Mouse (Mus musculus) retina, adult 2 months (tissue): ENCODE measurements around the gene Hcn2.
A peak's percentile ranks its signal among the peaks of the same experiment; 100 is the strongest.

ENCODE experiments used
- DNase-seq: peaks from one replicate; pipeline ENCODE4 v3.0.0-alpha.2; 2012; ENCODE audit warnings: low read depth, low spot score

Gene Hcn2

DNA sequence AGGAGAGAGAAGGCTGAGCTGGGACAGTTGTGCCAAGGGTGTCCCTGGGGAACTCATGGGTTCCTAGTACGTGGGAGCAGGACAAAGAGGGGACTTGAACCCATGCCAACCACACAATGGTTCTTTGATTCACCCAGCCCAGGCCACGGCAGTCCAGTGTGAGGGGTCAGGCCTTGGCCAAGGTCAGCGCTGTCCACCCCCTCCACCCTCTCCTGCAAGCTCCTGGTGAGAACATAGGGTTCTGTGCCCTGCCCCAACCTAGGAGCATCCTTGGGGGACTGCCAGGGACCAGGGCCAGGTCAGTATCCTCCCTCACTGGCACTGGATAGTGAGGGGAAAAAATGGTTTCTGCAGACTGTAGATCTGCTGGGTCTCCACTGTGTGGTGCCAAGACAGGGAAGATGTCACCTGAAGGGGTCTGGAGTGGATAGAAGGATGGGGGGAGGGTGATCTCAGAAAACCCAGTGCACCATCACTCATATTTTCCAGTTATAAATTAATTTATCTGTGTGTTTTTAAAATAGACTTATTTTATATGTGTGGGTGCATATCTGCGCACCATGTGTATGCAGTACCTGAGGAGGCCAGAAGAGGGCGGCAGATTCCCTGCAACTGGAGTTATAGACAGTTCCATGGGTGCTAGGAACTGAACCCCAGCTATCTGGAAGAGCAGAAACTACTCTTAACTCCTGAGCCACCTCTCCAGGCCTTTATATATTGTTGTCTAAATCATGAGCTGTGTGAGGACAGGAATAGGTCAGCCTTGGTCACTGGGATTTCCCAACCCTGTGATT, 58.2 kb downstream of the Hcn2 start:
- no peak for DNase-seq

GRCm38 (mm10) chr10:79777103-79777531, 60.7 kb downstream of the Hcn2 start, which contains the start of gene Fstl3:
Fstl3 (plus strand) TSS chr10:79777272.
- DNase-seq, result no peak

DNA sequence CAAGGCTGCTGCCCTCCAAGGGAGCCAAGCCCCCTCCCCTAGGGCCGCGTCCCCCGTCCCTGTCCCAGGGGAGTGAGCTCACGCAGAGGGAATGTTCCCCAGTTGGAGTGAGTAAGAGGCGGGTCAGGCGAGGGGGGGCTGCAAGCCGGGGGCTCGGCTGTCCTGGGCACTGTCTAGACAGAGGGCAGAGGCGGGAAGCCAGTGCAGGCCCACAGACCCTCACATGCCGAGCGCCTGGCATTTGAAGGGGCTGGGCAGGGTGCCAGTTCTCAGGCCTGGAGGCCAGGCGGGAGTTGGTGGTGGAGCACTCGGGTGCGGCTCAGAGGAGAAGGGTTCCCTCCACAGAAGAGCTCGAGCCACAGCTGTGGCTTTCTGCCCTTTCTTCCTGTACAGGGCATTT, 61.6 kb downstream of the Hcn2 start:
- DNase-seq, result no peak

GRCm38 (mm10) chr10:79779193-79779592, 62.8 kb downstream of the Hcn2 start:
- no peak for DNase-seq

DNA sequence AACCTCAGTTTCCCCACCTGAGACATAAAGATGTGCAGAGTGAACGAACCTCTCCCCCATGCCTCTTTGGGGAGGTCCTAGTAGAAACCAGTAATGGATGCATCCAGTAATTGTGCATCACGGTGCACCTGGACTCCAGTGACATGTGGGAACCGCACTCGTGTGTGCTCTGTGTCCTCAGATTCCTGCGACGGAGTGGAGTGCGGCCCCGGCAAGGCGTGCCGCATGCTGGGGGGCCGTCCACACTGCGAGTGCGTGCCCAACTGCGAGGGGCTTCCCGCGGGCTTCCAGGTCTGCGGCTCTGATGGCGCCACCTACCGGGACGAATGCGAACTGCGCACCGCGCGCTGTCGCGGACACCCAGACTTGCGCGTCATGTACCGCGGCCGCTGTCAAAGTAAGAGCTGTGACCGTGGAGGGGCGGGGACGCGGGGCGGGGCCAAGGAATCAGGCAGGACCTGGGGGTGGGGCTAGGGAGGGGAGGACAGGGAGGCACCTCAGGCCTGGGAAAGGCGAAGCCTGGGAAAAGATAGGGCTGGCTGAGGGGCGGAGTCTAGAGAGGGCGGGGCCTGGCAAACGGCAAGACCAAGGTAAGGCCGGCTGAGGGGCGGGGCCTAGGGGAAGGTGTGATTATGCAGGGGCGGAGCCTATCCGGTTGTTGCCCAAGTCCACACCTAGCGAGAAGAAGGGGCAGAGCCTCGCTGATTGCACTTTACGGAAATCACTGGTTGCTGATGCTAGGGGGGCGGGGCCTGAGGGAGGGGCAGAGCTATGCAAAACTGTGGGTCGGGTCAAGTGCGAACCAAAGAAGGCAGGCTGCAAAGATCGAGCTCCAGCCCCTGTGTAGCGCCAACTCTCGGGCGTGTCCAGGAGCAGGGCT, 63.6 kb downstream of the Hcn2 start:
- peak; percentile 97 for DNase-seq

DNA sequence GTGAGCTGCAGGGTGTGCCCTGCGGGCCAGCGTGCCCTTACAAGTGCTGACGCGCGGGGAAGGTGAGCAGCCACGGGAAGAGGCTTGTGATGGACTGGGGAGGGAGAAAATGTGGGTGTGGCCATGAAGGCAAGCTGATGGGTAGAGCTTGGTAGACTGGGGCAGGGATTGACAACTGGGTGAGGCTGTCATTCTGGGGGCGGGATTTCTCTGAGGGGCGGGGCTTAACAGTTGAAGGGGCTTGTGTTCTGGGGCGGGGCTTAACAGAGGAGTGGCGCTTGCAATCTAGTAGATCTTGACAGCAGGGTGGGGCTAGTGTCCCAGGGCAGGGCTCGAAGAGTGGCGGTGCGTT, 64.2 kb downstream of the Hcn2 start:
- peak; percentile 64 for DNase-seq

- no peak for DNase-seq
Measured at GRCm38 (mm10) chr10:79781139-79781538, 64.7 kb downstream of the Hcn2 start.

DNA sequence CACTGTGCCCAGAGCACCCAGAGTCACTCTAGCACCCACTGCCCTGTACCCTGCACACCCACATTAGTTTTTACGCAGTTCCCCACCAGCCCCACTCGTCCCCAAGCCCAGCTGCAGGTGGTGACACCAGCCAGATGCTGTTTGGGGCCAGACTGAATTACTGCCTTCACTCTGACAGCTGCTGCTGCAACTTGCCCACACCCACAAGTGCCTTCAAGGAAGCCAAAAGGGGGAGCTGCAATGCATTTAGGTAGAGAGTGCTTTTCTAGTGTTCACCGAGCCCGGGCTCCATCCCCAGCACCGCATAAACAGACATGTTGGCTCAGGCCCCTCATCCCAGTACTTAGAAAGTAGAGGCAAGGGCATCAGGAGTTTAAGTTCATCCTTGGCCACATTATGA, 65.5 kb downstream of the Hcn2 start:
- no peak for DNase-seq

GRCm38 (mm10) chr10:79783050-79783449, 66.6 kb downstream of the Hcn2 start:
- no peak for DNase-seq

DNA sequence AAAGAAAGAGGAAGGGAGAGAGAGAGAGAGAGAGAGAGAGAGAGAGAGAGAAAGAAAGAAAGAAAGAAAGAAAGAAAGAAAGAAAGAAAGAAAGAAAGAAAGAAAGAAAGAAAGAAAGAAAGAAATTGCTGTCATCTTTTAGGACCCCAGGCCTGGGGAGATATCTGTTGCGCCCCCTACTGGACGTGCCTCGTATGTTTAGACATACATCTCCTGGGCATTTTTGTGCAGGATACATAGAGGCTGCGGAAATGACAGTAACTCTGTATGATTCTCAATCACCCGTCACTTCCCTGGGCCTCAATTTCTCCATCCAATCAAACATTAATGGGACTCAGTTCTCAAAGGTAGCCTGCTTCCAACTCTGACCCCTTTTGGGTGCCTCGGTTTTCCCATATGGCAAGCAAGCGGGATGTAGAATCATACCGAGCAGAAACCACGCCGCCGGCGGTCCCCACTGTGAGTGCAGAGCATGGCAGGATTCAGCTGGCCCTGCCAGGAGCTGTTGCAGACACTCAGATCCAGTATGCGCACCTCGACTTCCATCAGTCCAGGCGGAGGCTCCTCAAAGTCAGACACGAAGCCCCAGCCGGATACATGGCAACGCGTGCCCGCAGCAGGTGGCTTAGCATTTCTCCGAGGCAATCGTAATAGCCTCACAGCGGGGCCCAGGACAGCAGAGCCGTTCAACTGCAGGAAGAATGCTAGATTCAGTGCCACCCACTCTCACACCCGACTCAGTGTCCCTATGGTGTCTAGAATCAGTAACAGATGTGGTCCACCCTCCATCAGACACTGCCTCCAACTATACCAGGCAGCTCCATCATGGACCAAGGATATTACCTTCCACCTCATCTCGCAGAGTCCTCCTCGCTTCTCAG, 67.7 kb downstream of the Hcn2 start:
- DNase-seq, result no peak
